Mouse (Mus musculus) bone marrow, adult 2 months (tissue): ENCODE data around the gene Lgals1.

ENCODE experiments used
- CTCF ChIP-seq: fragments of 200-500 bp; IDR thresholded peaks from 2 replicates; pipeline ENCODE4 v1.5.1; 2011; ENCODE audit warnings: low read length, control low read depth; ENCODE audit not compliant: control insufficient read depth, insufficient read depth
- POLR2A ChIP-seq: fragments of 200-500 bp; IDR thresholded peaks from 2 replicates; pipeline ENCODE4 v1.6.1; 2011; ENCODE audit warnings: low read depth, mild to moderate bottlenecking, control low read depth, low read length, borderline replicate concordance; ENCODE audit not compliant: control insufficient read depth

DNA sequence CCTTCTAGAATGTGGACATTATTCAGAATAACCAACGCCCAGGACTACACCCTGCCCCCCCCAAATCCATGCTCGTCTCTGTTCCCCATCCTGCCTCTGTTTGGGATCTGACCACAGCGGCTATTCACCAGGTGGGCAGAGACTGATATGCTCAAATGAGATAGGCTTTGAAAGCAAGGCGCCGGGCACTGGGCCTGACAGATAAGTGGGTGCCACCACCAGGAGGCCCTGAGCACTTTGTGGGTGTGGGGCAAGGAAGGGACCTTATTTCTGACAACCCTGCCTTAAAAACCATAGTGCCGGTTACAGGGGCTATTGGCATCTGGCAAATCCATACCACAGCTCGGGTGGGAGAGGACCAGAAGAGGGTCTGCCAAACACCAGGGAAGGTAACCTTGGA, 3.8 kb upstream of the Lgals1 start:
- TF ChIP-seq POLR2A (no peak), CTCF (no peak)
